Mouse (Mus musculus) forebrain, embryonic 15.5 days (tissue): ENCODE measurements at regions not wholly inside any gene's neighbourhood (a gene's known extent, or its start where the extent isn't known, plus 50 kb on each side); places are given as distances from the start of the nearest gene placed in this dataset.

Source experiments
- ATAC-seq: fragments of 200-750 bp; cut with Nextera tagmentation; replicated peaks from 2 replicates; pipeline ENCODE4 v1.8.0; 2017; ENCODE audit warnings: mild to moderate bottlenecking, moderate TSS enrichment, moderate library complexity
- H3K27ac ChIP-seq: fragments of 300-500 bp; sonication (generic); replicated peaks from 2 replicates; pipeline ENCODE4 v1.5.1; 2015; ENCODE audit warnings: mild to moderate bottlenecking, inconsistent platforms
- H3K27me3 ChIP-seq: fragments of 300-500 bp; sonication (generic); 2 replicates; pipeline ENCODE4 v1.6.1; 2015; ENCODE audit warnings: inconsistent platforms
- H3K36me3 ChIP-seq: fragments of 300-500 bp; sonication (generic); 2 replicates; pipeline ENCODE4 v1.6.1; 2015; ENCODE audit warnings: mild to moderate bottlenecking, inconsistent platforms
- H3K4me1 ChIP-seq: fragments of 300-500 bp; sonication (generic); 2 replicates; pipeline ENCODE4 v1.6.1; 2015; ENCODE audit warnings: inconsistent platforms
- H3K4me2 ChIP-seq: fragments of 300-500 bp; sonication (generic); replicated peaks from 2 replicates; pipeline ENCODE4 v1.6.1; 2015; ENCODE audit warnings: mild to moderate bottlenecking, inconsistent platforms
- H3K4me3 ChIP-seq: fragments of 300-500 bp; sonication (generic); 2 replicates; pipeline ENCODE4 v1.5.1; 2015; ENCODE audit warnings: mild to moderate bottlenecking, inconsistent platforms
- H3K9ac ChIP-seq: fragments of 300-500 bp; sonication (generic); replicated peaks from 2 replicates; pipeline ENCODE4 v1.6.1; 2015; ENCODE audit warnings: mild to moderate bottlenecking, inconsistent platforms
- H3K9me3 ChIP-seq: fragments of 300-500 bp; sonication (generic); 2 replicates; pipeline ENCODE4 v1.6.1; 2016; ENCODE audit warnings: inconsistent platforms
- WGBS: fragments of 180-500 bp; shearing (Covaris S2); methylation state at CpG from one replicate; pipeline ENCODE4 v1.1.7; 2015; ENCODE audit warnings: mixed read lengths; 5-methylcytosine and 5-hydroxymethylcytosine counted together

- Histone ChIP-seq H3K9ac (no peak overlapping the region), H3K4me3 (no peak overlapping the region), H3K27me3 (no peaks in the 10 kb centered on the region), H3K36me3 (no peaks in the 10 kb centered on the region), H3K9me3 (no peaks in the 10 kb centered on the region), H3K4me1 (no peaks in the 10 kb centered on the region), H3K4me2 (no peak overlapping the region), H3K27ac (no peak overlapping the region)
- no peak for ATAC-seq
Observed at GRCm38 (mm10) chr3:106879994-106880393, 53.9 kb upstream of the Olfr266 start.

GRCm38 (mm10) chr3:106903198-106903597, 77.1 kb upstream of the Olfr266 start:
- no peaks in the 10 kb centered on the region for H3K27me3 ChIP-seq
- no peak overlapping the region for H3K27ac ChIP-seq
- ATAC-seq: peak; percentile 38; the same call in 1 of the 2 replicates
- H3K9me3 ChIP-seq: no peaks in the 10 kb centered on the region
- no peaks in the 10 kb centered on the region for H3K4me1 ChIP-seq
- no peak overlapping the region for H3K4me3 ChIP-seq
- no peak overlapping the region for H3K9ac ChIP-seq
- 21% methylated on average over 2 of the region's 2 CpGs for WGBS
- H3K4me2 ChIP-seq: no peak overlapping the region
- no peaks in the 10 kb centered on the region for H3K36me3 ChIP-seq

GRCm38 (mm10) chr3:106906668-106907067, 80.6 kb upstream of the Olfr266 start:
- Histone ChIP-seq H3K36me3 (no peaks in the 10 kb centered on the region), H3K27me3 (no peaks in the 10 kb centered on the region), H3K27ac (no peak overlapping the region), H3K4me1 (no peaks in the 10 kb centered on the region), H3K4me2 (no peak overlapping the region), H3K4me3 (no peak overlapping the region), H3K9me3 (no peaks in the 10 kb centered on the region), H3K9ac (no peak overlapping the region)
- WGBS: 73% methylated on average over 3 of the region's 3 CpGs
- ATAC-seq: no peak

- no peaks in the 10 kb centered on the region for H3K36me3 ChIP-seq
- no peak overlapping the region for H3K9ac ChIP-seq
- H3K27me3 ChIP-seq: no peaks in the 10 kb centered on the region
- peaks cover 17% of the 10 kb centered on the region; the same call in 1 of the 2 replicates for H3K9me3 ChIP-seq
- no peak overlapping the region for H3K4me2 ChIP-seq
- H3K4me1 ChIP-seq: no peaks in the 10 kb centered on the region
- no peak overlapping the region for H3K27ac ChIP-seq
- no peak overlapping the region for H3K4me3 ChIP-seq
- ATAC-seq: no peak
Observed at GRCm38 (mm10) chr3:106936067-106936466, 99.9 kb upstream of the Kcna3 start.

- 54% methylated on average over 3 of the region's 3 CpGs for WGBS
- Histone ChIP-seq H3K27me3 (no peaks in the 10 kb centered on the region), H3K4me3 (no peak overlapping the region), H3K27ac (no peak overlapping the region), H3K4me2 (no peak overlapping the region), H3K9ac (no peak overlapping the region), H3K36me3 (no peaks in the 10 kb centered on the region), H3K9me3 (peaks cover 3% of the 10 kb centered on the region; the same call in 1 of the 2 replicates), H3K4me1 (no peaks in the 10 kb centered on the region)
- ATAC-seq: 0 out of 2 replicates have a peak, but pooled peaks have one; percentile 13
Observed at GRCm38 (mm10) chr3:106940095-106940494, 95.9 kb upstream of the Kcna3 start.

- Histone ChIP-seq H3K9me3 (no peaks in the 10 kb centered on the region), H3K4me3 (no peak overlapping the region), H3K9ac (no peak overlapping the region), H3K4me1 (peaks cover 31% of the 10 kb centered on the region), H3K36me3 (no peaks in the 10 kb centered on the region), H3K4me2 (0 out of 2 replicates have a peak overlapping the region, but pooled peaks have one; percentile 5), H3K27ac (peak overlapping the region; percentile 91), H3K27me3 (no peaks in the 10 kb centered on the region)
- 2% methylated on average over 9 of the region's 9 CpGs for WGBS
- peak; percentile 79 for ATAC-seq
Observed at GRCm38 (mm10) chr3:106955555-106956446, 80.2 kb upstream of the Kcna3 start.

GRCm38 (mm10) chr3:106957162-106957895, 78.6 kb upstream of the Kcna3 start:
- ATAC-seq: 0 out of 2 replicates have a peak, but pooled peaks have one; percentile 33
- H3K9ac ChIP-seq: no peak overlapping the region
- WGBS: 29% methylated on average over 7 of the region's 7 CpGs
- H3K4me2 ChIP-seq: no peak overlapping the region
- no peaks in the 10 kb centered on the region for H3K27me3 ChIP-seq
- no peaks in the 10 kb centered on the region for H3K36me3 ChIP-seq
- H3K4me3 ChIP-seq: no peak overlapping the region
- H3K4me1 ChIP-seq: peaks cover 31% of the 10 kb centered on the region
- peak overlapping the region; percentile 41 for H3K27ac ChIP-seq
- H3K9me3 ChIP-seq: no peaks in the 10 kb centered on the region

GRCm38 (mm10) chr3:106958194-106958593, 77.8 kb upstream of the Kcna3 start:
- Histone ChIP-seq H3K4me1 (peaks cover 31% of the 10 kb centered on the region), H3K4me2 (no peak overlapping the region), H3K4me3 (no peak overlapping the region), H3K36me3 (no peaks in the 10 kb centered on the region), H3K9ac (no peak overlapping the region), H3K27me3 (no peaks in the 10 kb centered on the region), H3K27ac (no peak overlapping the region), H3K9me3 (no peaks in the 10 kb centered on the region)
- WGBS: 83% methylated on average over 2 of the region's 2 CpGs
- ATAC-seq: no peak

GRCm38 (mm10) chr3:106960596-106960995, 75.4 kb upstream of the Kcna3 start:
- no peaks in the 10 kb centered on the region for H3K9me3 ChIP-seq
- no peak for ATAC-seq
- no peaks in the 10 kb centered on the region for H3K36me3 ChIP-seq
- H3K4me2 ChIP-seq: no peak overlapping the region
- no peak overlapping the region for H3K4me3 ChIP-seq
- 54% methylated on average over 1 of the region's 1 CpGs for WGBS
- H3K9ac ChIP-seq: no peak overlapping the region
- H3K27ac ChIP-seq: no peak overlapping the region
- H3K4me1 ChIP-seq: peaks cover 20% of the 10 kb centered on the region
- H3K27me3 ChIP-seq: no peaks in the 10 kb centered on the region

- Histone ChIP-seq H3K4me3 (no peak overlapping the region), H3K9me3 (no peaks in the 10 kb centered on the region), H3K27me3 (no peaks in the 10 kb centered on the region), H3K9ac (no peak overlapping the region), H3K4me1 (peaks cover 3% of the 10 kb centered on the region), H3K4me2 (no peak overlapping the region), H3K27ac (no peak overlapping the region), H3K36me3 (no peaks in the 10 kb centered on the region)
- WGBS: 42% methylated on average over 2 of the region's 2 CpGs
- no peak for ATAC-seq
Observed at GRCm38 (mm10) chr3:106962466-106962865, 73.5 kb upstream of the Kcna3 start.

GRCm38 (mm10) chr3:106966198-106966597, 69.8 kb upstream of the Kcna3 start:
- no peak overlapping the region for H3K9ac ChIP-seq
- H3K27ac ChIP-seq: no peak overlapping the region
- no peak overlapping the region for H3K4me3 ChIP-seq
- H3K4me1 ChIP-seq: no peaks in the 10 kb centered on the region
- no peaks in the 10 kb centered on the region for H3K36me3 ChIP-seq
- no peak for ATAC-seq
- H3K27me3 ChIP-seq: no peaks in the 10 kb centered on the region
- 82% methylated on average over 2 of the region's 2 CpGs for WGBS
- H3K4me2 ChIP-seq: no peak overlapping the region
- no peaks in the 10 kb centered on the region for H3K9me3 ChIP-seq

GRCm38 (mm10) chr3:106967479-106967878, 68.5 kb upstream of the Kcna3 start:
- Histone ChIP-seq H3K9ac (no peak overlapping the region), H3K27me3 (no peaks in the 10 kb centered on the region), H3K27ac (no peak overlapping the region), H3K4me1 (no peaks in the 10 kb centered on the region), H3K4me3 (no peak overlapping the region), H3K36me3 (no peaks in the 10 kb centered on the region), H3K9me3 (no peaks in the 10 kb centered on the region), H3K4me2 (no peak overlapping the region)
- WGBS: 88% methylated on average over 1 of the region's 1 CpGs
- no peak for ATAC-seq
